Mouse (Mus musculus): ENCODE measurements around the gene Esrp2. TPM values are rescaled to one million over a fixed set of nuclear protein-coding genes. Genes with fewer than 3 reads are reported as not detected.

The Esrp2 gene
- 1 to 10 TPM in 1 of 2 experiments, under 1 TPM in 1; 0.61 to 1.5 TPM for total RNA-seq (2021)
- long read RNA-seq, experiment 1, partial matches to known transcripts, result 0 of 1 reads
- long read RNA-seq, experiment 1, other reads (novel, unspliced or antisense), result 0 of 1 reads
- long read RNA-seq, experiment 2, partial matches to known transcripts, result 2 of 2 reads
- long read RNA-seq, experiment 2, other reads (novel, unspliced or antisense), result 0 of 2 reads

DNA sequence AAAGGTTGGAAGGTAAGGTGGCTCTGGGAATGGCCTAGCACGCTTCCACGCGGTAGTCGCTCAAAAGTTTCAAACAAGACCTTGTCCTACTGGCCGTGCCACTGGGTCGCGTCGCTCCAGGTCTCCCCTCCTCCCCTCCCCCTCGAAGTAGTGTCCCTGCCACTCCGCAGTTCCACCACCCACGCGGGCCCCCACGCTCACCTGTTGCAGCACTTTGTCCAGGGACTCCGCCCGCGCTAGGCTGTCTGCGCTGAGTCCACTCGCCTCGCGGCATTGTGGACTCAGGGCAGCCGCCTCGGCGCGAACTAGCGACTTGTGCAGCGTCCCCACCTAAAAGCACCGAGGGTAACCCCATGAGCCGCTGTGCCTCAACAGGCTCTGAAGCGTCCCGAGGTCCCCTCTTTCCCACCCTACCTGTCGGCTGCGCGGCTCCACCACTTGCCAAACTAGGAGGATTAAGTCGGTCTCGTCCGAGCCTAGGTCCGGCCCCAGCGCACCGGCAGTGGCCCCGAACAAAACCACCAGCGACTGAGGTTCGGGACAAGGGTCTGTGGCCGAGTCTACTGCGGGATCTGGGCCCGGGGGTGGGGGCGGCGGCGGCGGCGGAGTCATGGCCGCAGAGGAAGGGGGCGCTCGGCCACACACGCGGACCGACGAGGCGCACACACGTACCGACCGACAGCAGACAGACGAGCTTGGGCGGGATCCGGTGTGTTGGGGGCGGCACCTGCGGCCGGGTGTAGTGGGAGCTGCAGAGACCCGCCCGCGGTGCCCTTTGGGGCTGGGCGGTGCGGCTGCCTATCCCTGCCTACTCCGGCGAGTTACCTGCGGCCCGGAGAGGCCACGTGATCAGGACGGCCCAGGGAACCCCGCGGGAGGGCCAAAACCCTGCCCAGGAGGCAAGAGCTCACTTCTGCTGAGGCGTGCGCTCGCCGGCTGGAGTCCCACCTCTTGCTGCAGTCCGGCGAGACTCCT lies at the start of gene Esrp2:
TSS of gene Esrp2 (minus strand) at position 819 of the 975 bp plus-strand sequence.
- DNase-seq (ENCODE audit: low spot score in 2 of 2), result no peak

DNA sequence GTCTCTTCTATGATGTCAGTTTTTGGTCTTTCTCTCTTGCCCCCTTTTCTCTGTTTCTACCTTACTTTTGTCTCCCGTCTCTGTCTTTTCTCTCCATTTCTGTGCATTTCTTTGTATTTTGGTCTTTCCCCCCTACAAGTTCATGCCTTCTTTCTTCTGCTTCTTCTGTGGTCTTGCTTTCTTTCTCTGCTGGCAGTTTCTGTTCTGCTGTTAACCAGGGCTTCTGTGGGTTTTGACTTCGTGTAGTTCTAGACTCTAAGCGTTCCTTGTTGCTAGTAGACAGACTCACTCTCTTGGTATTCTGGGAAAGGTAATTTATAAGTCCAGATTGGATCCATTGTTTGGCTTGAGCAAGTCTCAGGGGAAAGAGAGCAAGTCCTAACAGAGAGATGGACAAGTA lies 49.6 kb upstream of the Esrp2 start:
- no peak for DNase-seq (ENCODE audit: low spot score in 2 of 2)

DNA sequence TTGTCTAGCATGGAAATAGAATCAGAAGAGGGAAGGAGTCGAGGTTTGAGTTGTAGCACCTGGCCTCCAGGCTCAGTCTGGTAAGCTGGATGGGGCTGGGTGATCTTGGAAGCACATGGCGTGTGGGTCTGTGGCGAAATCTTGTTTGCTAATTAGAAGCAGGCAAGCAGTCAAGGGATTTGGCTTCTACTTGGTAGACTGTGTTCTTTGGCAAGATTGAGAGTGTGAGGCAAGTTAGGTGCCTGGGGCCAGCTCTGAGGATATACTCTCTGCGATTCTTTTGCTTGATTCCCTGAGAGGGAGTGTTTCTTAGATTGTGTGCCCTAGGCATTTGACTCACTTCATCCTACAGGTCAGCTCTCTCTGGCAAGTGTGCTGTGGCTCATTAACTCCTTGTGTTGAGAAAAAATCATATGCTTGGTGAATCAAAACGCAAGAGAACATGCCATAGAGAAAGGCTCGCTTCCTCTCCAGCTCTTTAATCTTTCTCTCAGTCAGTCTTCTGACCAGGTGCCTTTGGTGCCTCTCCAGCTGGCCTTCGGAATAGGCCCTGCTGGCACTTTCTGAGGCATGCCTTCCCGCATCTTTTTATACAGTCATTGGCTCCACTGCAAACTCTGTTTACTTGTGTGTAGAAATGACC lies 49.0 kb upstream of the Esrp2 start:
- DNase-seq (ENCODE audit: low spot score in 2 of 2), result no peak

- DNase-seq (ENCODE audit: low spot score in 2 of 2), result no peak
Measured at GRCm38 (mm10) chr8:106178428-106178827, 41.7 kb upstream of the Esrp2 start.

- DNase-seq (ENCODE audit: low spot score in 2 of 2), result no peak
Measured at GRCm38 (mm10) chr8:106177594-106177993, 40.8 kb upstream of the Esrp2 start.

DNA sequence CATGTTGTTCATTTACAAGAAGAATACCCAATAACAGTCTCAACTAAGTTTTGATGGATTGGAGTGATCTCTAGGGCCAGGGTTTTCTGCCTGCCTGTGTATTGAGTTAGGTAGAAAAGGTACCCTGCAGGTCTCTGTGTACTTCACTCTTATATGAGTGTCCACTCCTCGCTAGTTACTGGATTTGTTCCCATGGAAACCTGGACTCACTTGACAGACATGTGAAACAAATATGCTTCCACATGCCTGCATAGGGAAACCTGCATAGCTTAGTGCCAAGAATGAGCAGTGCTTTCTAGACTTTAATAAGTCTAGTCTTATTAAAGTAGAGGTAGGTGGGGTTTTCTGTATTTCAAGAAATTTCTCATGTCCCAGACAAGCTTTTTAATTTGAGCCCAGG lies 40.1 kb upstream of the Esrp2 start:
- no peak for DNase-seq (ENCODE audit: low spot score in 2 of 2)

- no peak for DNase-seq (ENCODE audit: low spot score in 2 of 2)
Measured at GRCm38 (mm10) chr8:106173566-106173965, 36.8 kb upstream of the Esrp2 start.

DNA sequence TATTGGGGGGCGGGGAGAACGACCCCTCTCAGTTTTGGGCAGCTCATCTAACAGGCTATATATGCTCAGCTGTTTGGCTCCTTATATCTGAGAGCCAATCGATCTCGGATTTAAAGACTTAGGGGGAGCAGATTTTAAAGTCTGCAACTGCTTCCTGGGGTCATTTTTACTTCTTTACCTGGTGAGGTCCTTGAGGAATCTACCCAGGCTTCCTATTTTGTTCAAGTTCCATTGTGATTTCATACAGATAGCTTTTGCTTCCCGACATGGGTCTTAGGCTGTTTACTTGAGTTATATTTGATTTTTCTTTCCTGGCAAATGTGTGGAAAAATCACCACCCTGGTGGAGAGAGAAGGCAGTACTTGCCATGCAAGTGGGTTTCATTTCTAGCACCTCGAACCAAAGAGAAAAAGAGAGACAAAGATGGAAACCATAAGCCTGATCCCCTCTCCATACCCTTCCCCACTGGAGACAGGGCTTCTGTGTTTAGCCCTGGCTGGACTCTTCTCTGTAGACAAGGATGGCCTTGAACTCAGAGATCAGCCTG lies 33.2 kb upstream of the Esrp2 start:
- no peak for DNase-seq (ENCODE audit: low spot score in 2 of 2)

DNA sequence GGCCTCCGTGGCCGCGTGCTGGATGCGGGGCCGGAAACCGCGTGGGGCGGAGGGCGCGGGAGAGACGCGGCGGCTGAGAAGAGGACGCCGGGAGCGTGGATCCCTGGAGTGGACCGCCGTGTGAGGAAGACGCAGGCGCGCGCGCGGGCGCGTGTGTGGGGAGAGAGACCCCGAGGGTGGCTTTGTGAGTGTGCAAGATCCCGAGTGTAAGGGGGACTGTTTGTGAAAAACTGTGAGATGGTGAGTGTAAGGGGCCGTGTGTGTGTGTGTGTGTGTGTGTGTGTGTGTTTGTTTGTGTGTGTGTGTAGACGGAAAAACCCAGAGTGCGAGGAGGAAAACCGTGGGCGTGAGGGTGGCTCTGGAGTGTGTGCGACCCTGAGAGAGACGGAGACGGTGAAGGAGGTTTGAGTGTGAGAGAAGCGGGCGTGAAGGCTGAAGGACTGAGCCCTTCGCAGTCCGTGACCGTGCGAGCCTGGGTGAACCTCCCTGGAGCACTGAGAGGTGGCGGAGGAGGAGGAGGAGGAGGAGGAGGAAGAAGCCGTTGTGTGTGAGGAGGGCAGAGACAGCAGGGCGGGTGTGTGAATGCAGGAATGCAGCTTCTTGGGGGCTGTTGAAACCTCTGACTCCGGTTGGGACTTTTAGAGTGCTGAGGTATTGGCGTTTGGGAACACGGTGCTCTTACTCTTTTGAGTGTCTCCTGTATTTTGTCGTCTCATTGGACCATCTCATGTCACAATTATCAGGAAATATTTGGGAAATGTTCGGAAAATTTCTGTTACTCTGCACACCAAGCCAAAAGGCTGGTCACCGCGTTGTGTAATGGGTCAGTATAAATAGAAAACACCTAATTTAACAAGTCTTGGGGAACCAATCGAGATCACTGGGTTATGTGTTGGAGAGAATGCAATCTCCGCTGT lies 32.5 kb upstream of the Esrp2 start:
- peak; percentile 39 to 41 for DNase-seq (ENCODE audit: low spot score in 2 of 2)

- peak; percentile 88 to 91 for DNase-seq (ENCODE audit: low spot score in 2 of 2)
Measured at GRCm38 (mm10) chr8:106168356-106169016, 31.7 kb upstream of the Esrp2 start, which contains the start of gene Slc7a6. TSS of gene Slc7a6 (plus strand) at chr8:106168857.

DNA sequence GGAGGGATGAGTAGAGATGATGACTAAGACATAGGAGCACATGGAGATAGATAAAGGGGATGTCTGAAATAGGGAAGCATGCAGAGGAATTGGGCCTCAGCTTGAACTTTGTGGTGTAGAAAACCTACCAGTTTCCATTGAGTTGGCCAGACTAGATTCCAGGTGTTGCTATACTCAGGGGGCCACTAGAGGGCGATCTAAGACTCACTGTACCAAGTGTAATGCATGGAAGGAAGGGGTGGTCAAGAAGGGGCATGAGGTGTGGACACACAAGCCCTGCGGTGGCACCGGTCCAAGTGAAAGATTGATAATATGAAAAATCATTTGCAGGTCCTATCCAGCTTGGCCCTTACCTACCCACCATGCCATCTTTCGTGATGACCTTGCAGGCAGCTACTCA lies 28.7 kb upstream of the Esrp2 start:
- peak; percentile 62 to 74 for DNase-seq (ENCODE audit: low spot score in 2 of 2)

DNA sequence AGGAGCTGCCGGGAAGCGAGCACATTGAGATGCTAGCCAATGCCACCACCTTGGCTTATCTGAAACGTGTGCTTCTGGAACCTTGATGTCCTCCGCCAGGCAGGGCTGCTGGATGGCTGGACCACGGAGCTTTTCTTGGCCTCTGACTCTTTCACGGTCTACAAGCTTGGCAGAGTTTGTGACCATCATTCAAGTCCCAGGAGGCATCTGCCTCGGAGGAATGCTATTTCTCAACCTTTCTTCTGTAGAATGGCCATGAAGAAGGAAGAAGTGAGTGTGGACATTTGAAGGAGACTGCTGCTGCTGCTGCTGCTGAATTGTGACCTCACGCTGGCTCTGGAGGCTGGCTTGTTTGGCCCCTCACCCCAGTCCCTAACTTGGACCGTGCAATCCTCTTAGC lies 26.5 kb upstream of the Esrp2 start:
- no peak for DNase-seq (ENCODE audit: low spot score in 2 of 2)

GRCm38 (mm10) chr8:106159876-106160275 lies 23.1 kb upstream of the Esrp2 start:
- no peak for DNase-seq (ENCODE audit: low spot score in 2 of 2)

- DNase-seq (ENCODE audit: low spot score in 2 of 2), result no peak
Measured at GRCm38 (mm10) chr8:106158381-106158780, 21.6 kb upstream of the Esrp2 start.

- DNase-seq (ENCODE audit: low spot score in 2 of 2), result no peak
Measured at GRCm38 (mm10) chr8:106157419-106157818, 20.6 kb upstream of the Esrp2 start.

- DNase-seq (ENCODE audit: low spot score in 2 of 2), result no peak
Measured at GRCm38 (mm10) chr8:106152876-106153275, 16.1 kb upstream of the Esrp2 start.

- no peak for DNase-seq (ENCODE audit: low spot score in 2 of 2)
Measured at GRCm38 (mm10) chr8:106151041-106151440, 14.3 kb upstream of the Esrp2 start.

DNA sequence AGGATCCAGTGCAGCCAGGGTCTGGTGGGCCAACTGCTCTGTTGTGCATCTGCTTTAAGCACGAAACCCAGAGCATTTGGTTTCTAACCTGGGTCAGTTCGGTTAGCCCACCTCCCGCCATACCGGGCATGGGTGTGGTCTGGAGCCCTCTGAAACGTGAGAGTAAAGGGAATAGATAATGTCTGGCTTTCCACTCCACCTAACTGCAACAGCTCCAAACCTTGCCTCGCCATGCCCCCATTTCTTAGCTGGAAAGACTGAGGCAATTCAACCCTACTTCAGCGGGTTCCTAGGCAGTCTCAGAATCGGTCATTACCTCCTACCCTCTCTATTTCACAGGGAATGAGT lies 13.9 kb upstream of the Esrp2 start:
- DNase-seq (ENCODE audit: low spot score in 2 of 2), result no peak

GRCm38 (mm10) chr8:106149801-106150652 lies 13.3 kb upstream of the Esrp2 start, which contains the start of gene Pla2g15:
TSS of gene Pla2g15 (plus strand) at chr8:106150399.
- peak; percentile 83 to 84 for DNase-seq (ENCODE audit: low spot score in 2 of 2)
